Comparison of ENCODE assay signal across 20 mouse cellular contexts in the genomic region with DNA sequence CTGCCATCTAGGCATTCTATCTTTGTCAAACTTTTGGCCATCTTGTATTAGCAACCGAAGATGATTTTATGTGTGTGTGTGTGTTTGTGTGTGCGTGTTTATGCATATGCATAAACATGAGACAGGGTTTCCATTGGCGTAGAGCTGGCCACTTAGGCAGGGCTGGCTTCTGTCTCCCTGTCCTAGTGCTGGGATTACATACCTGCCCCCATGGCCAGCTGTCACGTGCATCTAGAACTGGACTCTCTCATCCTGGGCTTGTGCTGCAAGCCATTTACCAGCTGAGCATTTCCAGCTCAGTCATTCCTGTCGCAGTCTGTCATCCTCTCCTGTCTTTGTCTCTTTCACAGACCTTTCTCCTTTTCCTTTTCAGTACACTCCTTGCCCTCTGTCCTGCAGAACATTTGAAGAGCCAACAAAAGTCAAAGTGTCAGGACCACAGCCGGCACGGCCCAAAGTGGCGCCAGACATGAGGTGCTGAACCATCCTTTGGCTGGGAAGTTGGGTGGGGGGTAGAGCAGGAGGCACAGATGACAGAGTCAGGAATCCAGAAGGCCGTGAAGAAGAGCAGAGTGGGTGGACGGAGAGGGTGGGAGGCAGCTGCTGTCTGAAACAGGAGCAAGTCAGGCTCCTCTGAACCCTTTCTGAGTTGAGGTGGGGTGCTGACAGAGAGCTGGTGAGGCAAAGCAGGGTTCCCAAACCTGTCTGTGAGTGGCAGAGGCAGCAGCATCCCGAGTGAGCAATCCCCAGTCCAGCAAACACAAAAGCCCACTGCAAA. TPM values are rescaled to one million over a fixed set of nuclear protein-coding genes. Genes with fewer than 3 reads are reported as not detected.
A peak's percentile ranks its signal among the peaks of the same experiment; 100 is the strongest.
DNase-seq lines count a peak whose midpoint lies in the region; ATAC-seq lines count a peak whose summit lies in the region.
"Had no signal": no experiment of that assay in that cellular context is flagged by ENCODE, and none has a peak within 500 bp of the region (broad histone marks: within the 10 kb centered on the region; RNA-seq: fewer than 3 reads in every experiment).

No protein-coding gene starts in this region.

- peak; percentile 76; the same call in 1 of the 2 replicates for ATAC-seq in frontal cortex, adult (ENCODE audit: low TSS enrichment)
- ATAC-seq: activated CD4-positive, CD25-positive, alpha-beta regulatory T cell, adult 4 months; intestine, embryonic 16.5 days had no signal

- no peak for DNase-seq in frontal cortex, postnatal 10 days (ENCODE audit: low spot score in 2 of 2)
- peak; percentile 42 to 50 for DNase-seq in layer of hippocampus, postnatal 14 days (ENCODE audit: low spot score in 2 of 2)
- DNase-seq in layer of hippocampus, adult 9-10 months (ENCODE audit: low spot score): no peak
- peak; percentile 55 to 63 for DNase-seq in right cerebral cortex, adult 2 months (ENCODE audit: low spot score in 2 of 2)
- DNase-seq in right cerebral cortex, postnatal 25 days: no peak
- DNase-seq in testis, postnatal 14 days (ENCODE audit: low spot score): peak; percentile 4
- DNase-seq in neural tube, embryonic 10.5 days (ENCODE audit: extremely low spot score, low spot score): no peak
- DNase-seq: adrenal gland, postnatal 36 days; cerebellum, adult 9-10 months; embryo, embryonic 11 days; gastrocnemius, adult 2 months; lung, adult 18-20 months; thymus, postnatal 14 days had no signal

RNA-seq across cellular contexts. Expression of gene Slc6a16, which starts 16.4 kb away (rescaled TPM):
- total RNA-seq in layer of hippocampus, postnatal 14 days (2021): 1 to 10 TPM; 1.4 to 2.3 TPM
- total RNA-seq: adrenal gland, postnatal 36 days; gastrocnemius, adult 2 months; heart, adult 2 months; heart, postnatal 25 days; megakaryocyte-erythroid progenitor cell, adult 5-6 weeks had no signal

RNA-seq across cellular contexts. Expression of gene Cd37, which starts 18.3 kb away (rescaled TPM):
- total RNA-seq in layer of hippocampus, postnatal 14 days (2021): 1 to 10 TPM; 4.0 TPM

RNA-seq across cellular contexts. Expression of gene Slc6a21, which starts 20.1 kb away (rescaled TPM):
- total RNA-seq in layer of hippocampus, postnatal 14 days (2021): not detected
- total RNA-seq: gastrocnemius, adult 2 months; heart, adult 2 months; heart, postnatal 25 days; layer of hippocampus, adult 8-10 months; megakaryocyte-erythroid progenitor cell, adult 5-6 weeks had no signal

RNA-seq across cellular contexts. Expression of gene Tead2, which starts 41.7 kb away (rescaled TPM):
- 10 to 100 TPM in 1 of 2 experiments, 1 to 10 TPM in 1; 6.9 to 11.5 TPM for total RNA-seq in layer of hippocampus, postnatal 14 days (2021)
- total RNA-seq: megakaryocyte-erythroid progenitor cell, adult 5-6 weeks had no signal

RNA-seq across cellular contexts. Expression of gene Dkkl1, which starts 45.3 kb away (rescaled TPM):
- total RNA-seq in layer of hippocampus, postnatal 14 days (2021): 1 to 10 TPM; 2.6 to 3.3 TPM
- total RNA-seq: adrenal gland, postnatal 36 days; gastrocnemius, adult 2 months; heart, adult 2 months; heart, postnatal 25 days had no signal

Comparison
In these comparisons a context has a peak if more than half of its experiments do, and no peak if none do; other contexts are left out.
1. DNase-seq: peak in layer of hippocampus, postnatal 14 days (2 of 2), right cerebral cortex, adult 2 months (2 of 2) and testis, postnatal 14 days (single experiment); none in frontal cortex, postnatal 10 days (0 of 2), layer of hippocampus, adult 9-10 months (single experiment), right cerebral cortex, postnatal 25 days (single experiment) and neural tube, embryonic 10.5 days (single experiment).